Mouse (Mus musculus) CD4-positive, CD25-positive, alpha-beta regulatory T cell, adult 9 weeks (primary cell): ENCODE measurements around the gene Gm7233. TPM values are rescaled to one million over a fixed set of nuclear protein-coding genes. Genes with fewer than 3 reads are reported as not detected.

ENCODE experiments used
- polyA plus RNA-seq: library from polyadenylated mRNA; unstranded; fragments of 100-300 nt; shearing (Covaris generic); gene quantifications from one replicate; pipeline ENCODE4 v1.2.1, GENCODE M21; 2017

The Gm7233 gene
- polyA plus RNA-seq = not detected

DNA sequence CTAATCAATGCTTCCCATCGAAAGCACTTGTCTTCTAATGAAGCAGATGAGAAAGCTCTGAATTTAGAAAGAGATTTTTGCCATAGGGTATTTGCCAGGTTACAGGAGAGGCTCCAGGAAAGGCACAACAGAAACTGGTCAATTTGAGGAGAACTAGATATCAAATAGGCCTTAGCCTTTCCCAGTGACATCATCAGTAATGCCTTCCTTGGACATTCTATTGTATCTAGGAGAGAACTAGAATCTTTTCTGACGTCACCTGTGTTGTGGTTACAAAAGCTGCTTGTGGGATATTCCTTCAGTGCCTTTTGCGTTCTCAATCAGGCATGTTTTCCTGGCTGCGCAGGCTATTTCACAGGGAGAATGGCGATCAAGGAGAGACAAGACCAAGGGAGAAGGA lies at the start of gene Gm7233:
Gm7233 (plus strand) TSS at position 301 of the 400 bp plus-strand sequence.

DNA sequence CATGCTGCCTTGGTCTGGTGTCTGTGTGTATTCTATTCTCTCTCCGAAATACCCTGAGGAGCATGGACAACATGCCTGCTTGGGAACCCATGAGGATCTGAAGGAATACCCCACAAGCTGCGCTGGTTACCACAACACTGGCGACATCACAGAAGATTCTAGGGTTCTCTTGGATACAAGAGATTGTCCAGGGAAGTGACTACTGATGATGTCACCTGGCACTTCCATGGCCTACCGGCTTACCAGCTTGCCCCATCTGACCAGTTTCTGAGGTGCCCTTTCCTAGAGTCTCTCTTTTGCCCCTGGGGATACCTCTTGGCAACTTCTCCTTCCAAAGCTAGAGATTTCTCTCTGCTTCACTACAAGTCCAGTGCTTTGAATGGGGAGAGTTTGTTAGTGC lies 55.5 kb downstream of the Gm7233 start, which contains the start of gene Gm8122:
Gm8122 (minus strand) TSS at position 101 of the 400 bp plus-strand sequence.

Other genes with a start within 250 kb of the Gm7233 start
- gene Gm8082, start 186.2 kb upstream of the Gm7233 start, polyA plus RNA-seq = not detected
- not detected for gene Gm10376, start 164.2 kb upstream of the Gm7233 start, polyA plus RNA-seq
- not detected for gene Gm8094, start 103.2 kb upstream of the Gm7233 start, polyA plus RNA-seq
- not detected for gene Gm8104, start 79.3 kb upstream of the Gm7233 start, polyA plus RNA-seq
- gene Gm8122, start 55.4 kb downstream of the Gm7233 start, polyA plus RNA-seq = not detected
- gene Gm8126, start 78.8 kb downstream of the Gm7233 start, polyA plus RNA-seq = not detected
- not detected for gene Gm9732, start 95.2 kb downstream of the Gm7233 start, polyA plus RNA-seq
- gene Gm8127, start 114.0 kb downstream of the Gm7233 start, polyA plus RNA-seq = not detected
- gene 1700001F09Rik, start 167.9 kb downstream of the Gm7233 start, polyA plus RNA-seq = not detected
- not detected for gene Gm8138, start 236.5 kb downstream of the Gm7233 start, polyA plus RNA-seq